Mouse (Mus musculus) heart, postnatal 0 days (tissue): ENCODE results near the gene Adamts16.

ENCODE experiments used
- CTCF ChIP-seq: IDR thresholded peaks from 2 replicates; pipeline ENCODE4 v1.5.1; 2016; ENCODE audit warnings: antibody characterized with exemption, control low read depth, low read depth
- EP300 ChIP-seq: IDR thresholded peaks from 2 replicates; pipeline ENCODE4 v1.6.1; 2016; ENCODE audit warnings: antibody characterized with exemption, low read depth

DNA sequence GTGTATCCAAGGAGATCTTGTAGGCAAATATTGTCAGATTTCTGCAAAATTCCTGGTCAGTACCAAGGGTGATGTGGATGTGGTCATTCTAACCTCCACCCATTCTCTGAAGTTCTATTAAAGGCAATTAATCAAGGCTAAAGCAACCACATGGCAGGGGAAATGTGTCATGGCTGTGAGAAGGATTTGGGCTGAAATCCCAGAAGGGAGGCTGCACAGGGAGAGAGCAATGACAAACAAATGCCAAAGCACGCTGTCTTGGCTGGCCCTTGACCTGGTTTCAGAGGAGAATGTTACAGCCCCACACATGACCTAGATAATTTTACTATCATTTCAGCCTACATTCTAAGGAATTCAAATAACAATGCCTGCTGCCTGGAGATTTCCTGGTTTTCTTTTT, 52.6 kb downstream of the Adamts16 start:
- TF ChIP-seq CTCF: no peak
- TF ChIP-seq EP300: no peak
